Mouse (Mus musculus) midbrain, embryonic 15.5 days (tissue): ENCODE results near the gene Rflnb. TPM values are rescaled to one million over a fixed set of nuclear protein-coding genes. Genes with fewer than 3 reads are reported as not detected.

Source experiments
- ATAC-seq: fragments of 200-750 bp; cut with Nextera tagmentation; replicated peaks from 2 replicates; pipeline ENCODE4 v1.8.0; 2017; ENCODE audit warnings: moderate TSS enrichment
- H3K27ac ChIP-seq: fragments of 300-500 bp; sonication (generic); 2 replicates; pipeline ENCODE4 v1.5.1; 2015; ENCODE audit warnings: mild to moderate bottlenecking, inconsistent platforms
- H3K27me3 ChIP-seq: fragments of 300-500 bp; sonication (generic); replicated peaks from 2 replicates; pipeline ENCODE4 v1.6.1; 2015; ENCODE audit warnings: inconsistent platforms
- H3K36me3 ChIP-seq: fragments of 300-500 bp; sonication (generic); replicated peaks from 2 replicates; pipeline ENCODE4 v1.6.1; 2015; ENCODE audit warnings: inconsistent platforms
- H3K4me1 ChIP-seq: fragments of 300-500 bp; sonication (generic); 2 replicates; pipeline ENCODE4 v1.6.1; 2015; ENCODE audit warnings: inconsistent platforms
- H3K4me2 ChIP-seq: fragments of 300-500 bp; sonication (generic); 2 replicates; pipeline ENCODE4 v1.6.1; 2015; ENCODE audit warnings: inconsistent platforms, mild to moderate bottlenecking, moderate library complexity
- H3K4me3 ChIP-seq: fragments of 300-500 bp; sonication (generic); 2 replicates; pipeline ENCODE4 v1.5.1; 2015; ENCODE audit warnings: mild to moderate bottlenecking, inconsistent platforms
- H3K9ac ChIP-seq: fragments of 300-500 bp; sonication (generic); 2 replicates; pipeline ENCODE4 v1.6.1; 2015; ENCODE audit warnings: mild to moderate bottlenecking, inconsistent platforms
- H3K9me3 ChIP-seq: fragments of 300-500 bp; sonication (generic); 2 replicates; pipeline ENCODE4 v1.6.1; 2016; ENCODE audit warnings: inconsistent platforms
- WGBS: fragments of 180-500 bp; shearing (Covaris S2); methylation state at CpG from one replicate; pipeline ENCODE4 v1.1.7; 2015; ENCODE audit warnings: mixed read lengths; 5-methylcytosine and 5-hydroxymethylcytosine counted together
- polyA plus RNA-seq: library from polyadenylated mRNA; unstranded; fragments of >200 nt; fragmentation: Nextera tagmentation; extraction: Ambion mirVana; gene quantifications from 2 replicates; pipeline ENCODE4 v1.2.1, GENCODE M21; 2015

The Rflnb gene
- polyA plus RNA-seq, 1 experiment from 2014 or later = 11.3 TPM

DNA sequence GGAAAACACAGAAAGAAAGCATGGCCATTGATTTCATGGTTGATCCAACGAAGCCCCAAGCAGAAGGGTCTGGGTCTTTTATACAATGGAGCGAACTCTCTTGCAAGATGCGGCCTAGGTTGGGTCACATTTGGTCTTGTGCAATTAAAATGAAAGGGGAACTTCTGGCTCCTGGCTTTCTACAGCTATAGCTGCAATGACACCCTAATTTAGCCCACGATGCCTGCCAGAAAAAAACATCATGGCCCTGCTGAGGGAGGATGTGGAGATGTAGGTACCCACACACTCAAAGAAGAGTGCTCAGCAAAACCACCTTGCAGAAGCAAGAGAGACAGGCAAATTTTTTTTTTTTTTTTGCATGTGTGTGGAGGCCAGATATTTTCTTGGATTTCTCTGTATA, 6.3 kb upstream of the Rflnb start:
- no peak overlapping the region for H3K4me2 ChIP-seq
- no peak overlapping the region for H3K4me3 ChIP-seq
- no peak for ATAC-seq
- H3K9ac ChIP-seq = no peak overlapping the region
- no peak overlapping the region for H3K27ac ChIP-seq
- 66% methylated on average over 4 of the region's 4 CpGs for WGBS
- no peaks in the 10 kb centered on the region for H3K9me3 ChIP-seq
- peaks cover 8% of the 10 kb centered on the region; the same call in 1 of the 2 replicates for H3K27me3 ChIP-seq
- no peaks in the 10 kb centered on the region for H3K36me3 ChIP-seq
- no peaks in the 10 kb centered on the region for H3K4me1 ChIP-seq

DNA sequence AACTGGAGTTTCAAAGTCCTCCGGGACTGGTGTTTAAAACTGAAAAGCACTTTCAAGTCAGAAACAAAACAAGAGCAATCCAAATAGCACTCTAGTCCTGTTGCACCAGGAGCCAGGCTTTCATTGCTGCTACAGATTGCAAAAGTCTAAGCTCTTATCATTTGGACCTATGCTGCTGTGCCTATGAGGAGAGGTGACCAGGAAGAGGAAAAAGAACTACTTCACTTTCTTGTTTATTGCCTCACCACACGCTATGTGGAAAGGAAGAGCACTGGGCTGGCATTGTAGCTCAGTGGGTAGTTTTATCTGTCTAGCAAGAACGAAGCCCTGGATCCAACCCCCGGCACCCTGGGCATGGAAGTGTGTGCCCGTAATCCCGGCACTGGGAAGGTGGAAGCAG, 5.8 kb upstream of the Rflnb start:
- ATAC-seq = no peak
- H3K4me1 ChIP-seq = no peaks in the 10 kb centered on the region
- H3K4me2 ChIP-seq = no peak overlapping the region
- peaks cover 8% of the 10 kb centered on the region; the same call in 1 of the 2 replicates for H3K27me3 ChIP-seq
- no peak overlapping the region for H3K4me3 ChIP-seq
- H3K9me3 ChIP-seq = no peaks in the 10 kb centered on the region
- no peaks in the 10 kb centered on the region for H3K36me3 ChIP-seq
- H3K27ac ChIP-seq = no peak overlapping the region
- WGBS = 73% methylated on average over 6 of the region's 6 CpGs
- no peak overlapping the region for H3K9ac ChIP-seq

DNA sequence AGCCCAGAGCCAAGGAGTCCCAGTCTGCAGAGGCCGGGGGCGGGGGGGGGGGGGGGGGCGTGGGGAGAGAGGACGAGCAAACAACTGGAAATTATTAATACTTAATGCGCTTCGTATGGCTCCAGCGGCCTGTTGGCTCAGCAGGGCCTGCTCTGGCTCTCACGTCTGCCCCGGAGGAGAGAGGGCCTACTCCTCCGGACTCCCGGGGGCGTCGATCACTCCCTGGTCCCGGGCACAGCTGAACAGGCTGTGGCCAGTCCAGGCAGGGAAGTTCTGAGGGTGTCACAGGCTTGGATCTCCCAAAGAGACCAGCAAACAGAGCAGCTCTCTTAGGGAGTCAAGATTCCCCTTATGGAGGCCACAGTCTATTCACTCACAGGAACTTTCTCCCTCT, 487 bp upstream of the Rflnb start:
- WGBS = 2% methylated on average over 11 of the region's 14 CpGs
- H3K36me3 ChIP-seq = no peaks in the 10 kb centered on the region
- H3K27ac ChIP-seq = no peak overlapping the region
- peak overlapping the region; percentile 41 for H3K9ac ChIP-seq
- ATAC-seq = peak; percentile 62; the same call in 1 of the 2 replicates
- peak overlapping the region; percentile 93 for H3K4me2 ChIP-seq
- H3K27me3 ChIP-seq = peaks cover 8% of the 10 kb centered on the region; the same call in 1 of the 2 replicates
- H3K9me3 ChIP-seq = no peaks in the 10 kb centered on the region
- peak overlapping the region; percentile 63 for H3K4me3 ChIP-seq
- H3K4me1 ChIP-seq = peaks cover 15% of the 10 kb centered on the region

DNA sequence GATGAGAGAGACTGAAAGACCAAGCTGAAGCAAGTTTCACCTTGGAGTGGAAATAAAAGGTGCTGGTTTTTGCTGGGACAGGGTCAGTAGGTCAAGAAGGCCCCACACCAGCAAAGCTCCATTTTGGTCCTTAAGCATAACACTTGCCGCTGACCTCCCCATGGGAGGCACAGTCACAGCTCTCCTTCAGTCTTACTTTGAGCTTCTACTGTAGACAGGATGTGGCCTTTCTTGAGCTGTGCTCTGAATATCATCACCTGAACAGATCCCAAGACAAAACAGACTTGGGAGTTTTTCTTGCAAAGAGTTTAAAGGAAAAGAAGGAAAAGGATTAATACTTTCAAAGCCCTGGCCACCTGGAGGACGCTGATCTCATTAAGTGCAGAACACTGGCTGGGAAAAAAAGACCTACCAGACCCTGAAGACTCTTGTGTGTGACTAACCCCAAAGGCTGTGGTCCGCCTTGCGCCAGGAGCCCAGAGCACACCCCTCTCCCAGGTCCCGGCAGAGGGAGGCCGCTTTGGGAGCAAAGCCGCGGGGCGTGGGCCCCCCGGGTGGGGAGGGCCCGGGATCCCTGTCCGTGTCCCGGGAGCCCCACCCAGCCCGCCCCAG, 949 bp downstream of the Rflnb start:
- WGBS = 3% methylated on average over 14 of the region's 14 CpGs
- Histone ChIP-seq H3K9ac (0 out of 2 replicates have a peak overlapping the region, but pooled peaks have one; percentile 41), H3K4me3 (peak overlapping the region; percentile 63), H3K4me2 (peak overlapping the region; percentile 93), H3K36me3 (no peaks in the 10 kb centered on the region), H3K27me3 (peaks cover 8% of the 10 kb centered on the region; the same call in 1 of the 2 replicates), H3K27ac (no peak overlapping the region), H3K9me3 (no peaks in the 10 kb centered on the region), H3K4me1 (peaks cover 15% of the 10 kb centered on the region)
- 0 out of 2 replicates have a peak, but pooled peaks have one; percentile 5 for ATAC-seq

DNA sequence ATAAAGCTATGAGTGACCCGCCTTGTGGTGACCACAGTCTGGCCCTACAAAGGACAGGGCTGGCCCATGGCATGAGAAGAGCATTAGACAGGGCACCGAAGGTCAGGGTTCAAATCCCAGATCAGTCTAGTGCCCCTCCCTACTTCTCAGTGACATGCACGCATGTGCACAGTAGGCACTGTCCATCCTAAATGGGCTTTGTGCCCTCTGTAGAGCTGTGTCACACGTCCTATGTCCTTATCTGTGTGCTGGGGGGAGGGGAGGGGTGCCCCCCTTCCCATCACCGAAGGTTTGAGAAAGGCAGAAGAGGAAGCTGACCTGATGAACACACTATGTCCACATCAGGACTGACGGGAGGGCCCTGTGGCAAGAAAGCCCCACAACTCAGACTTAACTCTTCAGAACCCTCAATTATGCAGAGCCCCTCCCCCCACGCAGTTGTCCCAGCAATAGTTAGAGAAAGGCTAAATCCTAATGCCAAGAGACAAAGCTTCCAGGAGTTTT, 2.5 kb downstream of the Rflnb start:
- 53% methylated on average over 7 of the region's 7 CpGs for WGBS
- no peak for ATAC-seq

DNA sequence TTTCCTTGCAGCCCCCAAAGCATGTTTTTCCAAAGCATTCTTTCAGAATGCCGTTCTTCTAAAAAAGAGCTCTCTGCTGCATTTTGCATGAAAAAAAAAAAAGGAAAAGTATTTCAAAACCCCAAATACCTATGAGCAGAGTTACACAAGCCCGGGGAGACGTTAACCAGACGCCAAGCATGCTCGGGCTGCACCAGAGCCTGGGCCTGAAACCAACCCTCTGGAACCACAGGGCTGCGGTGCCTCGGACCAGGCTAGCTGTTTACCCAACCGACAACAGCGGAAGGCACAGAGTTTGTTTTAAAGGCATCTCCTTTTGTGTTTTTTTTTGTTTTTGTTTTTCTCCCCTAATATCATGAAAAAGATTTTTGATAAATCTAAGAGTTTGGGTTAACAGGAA, 6.7 kb downstream of the Rflnb start:
- Histone ChIP-seq H3K27ac (no peak overlapping the region), H3K4me2 (no peak overlapping the region), H3K27me3 (no peaks in the 10 kb centered on the region), H3K9ac (no peak overlapping the region), H3K4me3 (no peak overlapping the region), H3K4me1 (no peaks in the 10 kb centered on the region), H3K9me3 (no peaks in the 10 kb centered on the region), H3K36me3 (no peaks in the 10 kb centered on the region)
- no peak for ATAC-seq
- 85% methylated on average over 9 of the region's 9 CpGs for WGBS

More for the DNA sequence above, 2.5 kb downstream of the Rflnb start:
- H3K4me1 ChIP-seq = peaks cover 15% of the 10 kb centered on the region
- H3K27me3 ChIP-seq = peaks cover 8% of the 10 kb centered on the region; the same call in 1 of the 2 replicates
- H3K27ac ChIP-seq = no peak overlapping the region
- H3K9me3 ChIP-seq = no peaks in the 10 kb centered on the region
- no peak overlapping the region for H3K4me2 ChIP-seq
- H3K36me3 ChIP-seq = no peaks in the 10 kb centered on the region
- no peak overlapping the region for H3K9ac ChIP-seq
- no peak overlapping the region for H3K4me3 ChIP-seq

DNA sequence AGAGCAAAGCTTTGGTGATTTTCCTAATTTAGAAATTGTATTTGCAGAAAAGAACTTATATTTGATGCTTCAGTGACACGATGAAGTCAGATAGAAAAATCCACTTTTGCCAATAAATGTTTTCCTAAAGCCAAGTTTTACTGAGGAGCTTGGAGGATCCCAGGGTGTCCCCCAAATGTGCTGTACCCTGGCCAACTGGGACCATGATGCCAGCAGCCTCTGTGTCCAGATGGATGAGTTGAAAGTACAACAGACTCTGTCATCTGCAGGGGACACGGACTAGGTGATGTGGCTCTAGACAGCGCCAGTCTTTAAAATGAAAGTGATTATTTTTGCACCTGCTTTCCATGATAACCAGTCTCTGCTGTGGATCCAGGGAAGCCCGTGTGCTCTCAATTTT, 7.7 kb downstream of the Rflnb start:
- WGBS = 84% methylated on average over 4 of the region's 4 CpGs
- Histone ChIP-seq H3K4me3 (no peak overlapping the region), H3K36me3 (no peaks in the 10 kb centered on the region), H3K9ac (no peak overlapping the region), H3K27ac (no peak overlapping the region), H3K27me3 (no peaks in the 10 kb centered on the region), H3K4me1 (no peaks in the 10 kb centered on the region), H3K9me3 (no peaks in the 10 kb centered on the region), H3K4me2 (no peak overlapping the region)
- ATAC-seq = no peak

DNA sequence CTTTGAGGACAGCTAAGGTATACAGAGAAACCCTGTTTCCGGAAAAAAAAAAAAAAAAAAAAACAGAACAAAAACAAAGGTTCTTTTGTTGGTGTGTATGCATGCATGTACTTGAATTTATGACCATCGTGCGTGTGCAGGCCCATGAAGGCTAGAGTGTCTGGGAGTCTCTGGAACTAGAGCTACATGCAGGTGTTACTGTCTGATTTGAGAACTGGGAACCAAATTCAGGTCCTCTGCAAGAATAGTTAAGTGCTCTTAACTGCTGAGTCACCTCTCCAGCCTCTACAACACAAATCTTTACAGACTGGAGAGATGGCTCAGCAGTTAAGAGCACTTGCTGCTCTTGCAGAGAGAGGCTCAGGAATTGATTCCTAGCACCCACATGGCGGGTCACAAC, 11.8 kb downstream of the Rflnb start:
- H3K4me3 ChIP-seq = no peak overlapping the region
- no peak for ATAC-seq
- 88% methylated on average over 4 of the region's 4 CpGs for WGBS

DNA sequence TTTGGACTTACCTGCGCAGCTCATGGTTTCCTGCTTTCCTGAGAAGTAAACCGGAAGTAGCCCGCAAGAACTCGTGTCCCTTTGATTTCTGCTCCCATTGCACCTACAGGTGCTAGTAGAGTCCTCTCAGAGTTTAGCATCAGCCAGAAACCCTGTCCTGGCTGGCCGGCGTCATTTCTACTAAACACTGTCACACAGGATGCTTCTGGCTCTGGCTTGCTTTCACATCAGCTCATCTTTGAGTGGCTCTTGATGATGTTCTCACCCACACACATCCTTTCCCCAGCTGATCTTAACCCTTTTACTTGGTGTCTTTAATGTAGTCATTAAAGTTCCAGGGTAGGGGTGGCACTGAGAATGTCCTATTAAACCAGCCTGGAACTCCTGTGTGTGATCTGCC, 12.3 kb downstream of the Rflnb start:
- H3K9ac ChIP-seq = no peak overlapping the region
- no peaks in the 10 kb centered on the region for H3K4me1 ChIP-seq
- H3K27ac ChIP-seq = no peak overlapping the region
- H3K27me3 ChIP-seq = no peaks in the 10 kb centered on the region
- WGBS = 87% methylated on average over 6 of the region's 6 CpGs
- no peak overlapping the region for H3K4me2 ChIP-seq
- H3K9me3 ChIP-seq = no peaks in the 10 kb centered on the region
- no peak overlapping the region for H3K4me3 ChIP-seq
- no peak for ATAC-seq
- H3K36me3 ChIP-seq = no peaks in the 10 kb centered on the region

More for the DNA sequence above, 11.8 kb downstream of the Rflnb start:
- no peaks in the 10 kb centered on the region for H3K36me3 ChIP-seq
- H3K4me1 ChIP-seq = no peaks in the 10 kb centered on the region
- no peak overlapping the region for H3K27ac ChIP-seq
- H3K27me3 ChIP-seq = no peaks in the 10 kb centered on the region
- no peak overlapping the region for H3K4me2 ChIP-seq
- H3K9me3 ChIP-seq = no peaks in the 10 kb centered on the region
- no peak overlapping the region for H3K9ac ChIP-seq

DNA sequence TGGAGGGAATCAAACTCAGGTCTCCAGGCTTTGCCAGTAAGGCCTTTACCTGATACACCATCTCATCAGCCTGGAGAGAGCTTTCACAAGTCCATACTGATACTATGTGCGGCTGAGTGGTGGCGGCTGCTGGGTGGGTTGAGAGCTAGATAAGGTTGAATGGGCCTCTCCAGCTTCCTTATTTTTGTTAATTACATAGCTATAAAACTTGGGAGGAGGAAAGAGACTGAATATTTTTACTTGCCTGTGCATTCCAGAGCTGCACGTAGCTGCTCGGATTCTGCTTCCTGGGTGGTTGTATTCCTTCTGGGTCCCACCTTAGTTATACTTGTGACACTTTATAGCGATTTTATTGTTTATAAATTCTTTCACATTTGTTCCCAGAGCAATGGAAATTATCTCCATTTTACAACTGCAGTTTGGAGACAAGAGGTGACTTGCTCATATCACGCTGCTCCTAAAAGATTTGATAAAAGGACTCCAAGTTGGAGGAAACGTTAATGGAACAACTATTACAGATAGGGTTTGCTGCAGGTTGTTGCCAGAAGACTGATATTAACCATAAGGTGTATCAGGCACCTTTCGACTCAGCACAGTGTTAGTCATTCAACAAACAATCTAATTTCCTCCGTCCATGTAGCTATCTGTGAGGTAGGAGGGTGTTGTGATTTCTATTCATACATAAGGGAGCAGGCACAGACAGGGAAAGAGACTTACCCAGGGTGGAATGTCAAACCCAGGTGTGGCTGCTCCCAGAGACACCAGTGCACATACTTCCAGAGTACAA, 16.6 kb downstream of the Rflnb start:
- Histone ChIP-seq H3K27me3 (no peaks in the 10 kb centered on the region), H3K27ac (no peak overlapping the region), H3K4me1 (no peaks in the 10 kb centered on the region), H3K4me2 (no peak overlapping the region), H3K9me3 (no peaks in the 10 kb centered on the region), H3K4me3 (no peak overlapping the region), H3K36me3 (no peaks in the 10 kb centered on the region), H3K9ac (no peak overlapping the region)
- WGBS = 90% methylated on average over 9 of the region's 9 CpGs
- no peak for ATAC-seq

DNA sequence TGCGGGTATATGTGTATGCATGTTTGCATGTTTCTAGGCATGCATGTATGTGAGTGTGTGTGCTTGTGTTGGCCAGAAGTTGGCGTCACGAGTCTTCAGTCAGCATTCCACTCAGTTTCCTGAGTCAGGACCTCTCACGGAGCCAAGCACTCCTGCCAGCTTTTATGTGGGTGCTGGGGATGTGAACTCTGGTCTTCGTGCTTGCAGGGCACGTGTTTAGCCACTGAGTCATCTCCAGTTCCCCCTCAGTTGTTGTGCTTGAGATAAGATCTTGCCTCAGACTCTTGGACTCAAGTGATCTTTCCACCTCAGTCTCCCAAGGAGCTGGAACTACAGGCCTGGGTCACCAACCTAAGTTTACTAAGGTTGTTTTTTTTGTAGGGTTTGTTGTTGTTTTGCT, 18.5 kb downstream of the Rflnb start:
- H3K27ac ChIP-seq = no peak overlapping the region
- no peak for ATAC-seq
- no peaks in the 10 kb centered on the region for H3K36me3 ChIP-seq
- H3K27me3 ChIP-seq = no peaks in the 10 kb centered on the region
- no peaks in the 10 kb centered on the region for H3K9me3 ChIP-seq
- H3K4me2 ChIP-seq = no peak overlapping the region
- H3K4me3 ChIP-seq = no peak overlapping the region
- H3K4me1 ChIP-seq = no peaks in the 10 kb centered on the region
- 81% methylated on average over 6 of the region's 6 CpGs for WGBS
- no peak overlapping the region for H3K9ac ChIP-seq

DNA sequence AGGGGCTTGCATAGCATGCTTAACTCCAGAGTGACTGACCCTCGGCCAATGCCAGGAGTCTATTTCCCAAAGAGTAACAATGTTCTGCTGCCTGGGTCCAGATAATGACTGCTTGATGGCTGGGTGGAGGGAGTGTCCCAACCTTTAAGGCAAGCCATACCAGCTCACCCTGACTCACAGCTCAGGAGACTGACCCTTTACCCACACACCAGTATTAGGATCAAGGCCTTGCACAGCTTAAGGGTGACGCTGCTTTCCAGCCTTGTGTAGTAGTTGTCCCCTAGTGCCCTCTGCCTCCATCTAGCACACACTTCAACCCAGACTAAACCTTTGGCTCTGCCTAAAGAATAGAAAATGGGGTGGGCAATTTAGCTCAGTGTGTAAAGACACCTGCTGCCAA, 19.4 kb downstream of the Rflnb start:
- H3K4me1 ChIP-seq = no peaks in the 10 kb centered on the region
- ATAC-seq = no peak
- H3K4me3 ChIP-seq = no peak overlapping the region
- WGBS = 87% methylated on average over 2 of the region's 2 CpGs
- no peaks in the 10 kb centered on the region for H3K9me3 ChIP-seq
- H3K36me3 ChIP-seq = no peaks in the 10 kb centered on the region
- H3K4me2 ChIP-seq = no peak overlapping the region
- H3K27ac ChIP-seq = no peak overlapping the region
- H3K27me3 ChIP-seq = no peaks in the 10 kb centered on the region
- no peak overlapping the region for H3K9ac ChIP-seq
